Mouse (Mus musculus) midbrain, embryonic 16.5 days (tissue): ENCODE data around the gene Hat1. TPM values are rescaled to one million over a fixed set of nuclear protein-coding genes. Genes with fewer than 3 reads are reported as not detected.
A peak's percentile ranks its signal among the peaks of the same experiment; 100 is the strongest.
"Not testable (repeated sequence)": the region's sequence is repeated elsewhere in the genome, so short reads cannot be mapped to it uniquely, and the experiment has no call there.

Experiments
- ATAC-seq: fragments of 200-750 bp; cut with Nextera tagmentation; 2 replicates; pipeline ENCODE4 v1.8.0; 2017; ENCODE audit warnings: moderate TSS enrichment
- H3K27ac ChIP-seq: fragments of 300-500 bp; sonication (generic); 2 replicates; pipeline ENCODE4 v1.5.1; 2014; ENCODE audit warnings: mild to moderate bottlenecking, low read length, mixed read lengths
- H3K27me3 ChIP-seq: fragments of 300-500 bp; sonication (generic); 2 replicates; pipeline ENCODE4 v1.6.1; 2014; ENCODE audit warnings: low read depth, low read length, mixed read lengths; ENCODE audit not compliant: control insufficient read depth, insufficient read depth
- H3K36me3 ChIP-seq: fragments of 300-500 bp; sonication (generic); 2 replicates; pipeline ENCODE4 v1.6.1; 2014; ENCODE audit warnings: mild to moderate bottlenecking, low read length, moderate library complexity, mixed read lengths; ENCODE audit not compliant: control insufficient read depth, insufficient read depth
- H3K4me1 ChIP-seq: fragments of 300-500 bp; sonication (generic); 2 replicates; pipeline ENCODE4 v1.6.1; 2014; ENCODE audit warnings: mild to moderate bottlenecking, low read length, mixed read lengths; ENCODE audit not compliant: control insufficient read depth, insufficient read depth
- H3K4me2 ChIP-seq: fragments of 300-500 bp; sonication (generic); 2 replicates; pipeline ENCODE4 v1.6.1; 2014; ENCODE audit warnings: mild to moderate bottlenecking, low read length, mixed read lengths
- H3K4me3 ChIP-seq: fragments of 300-500 bp; sonication (generic); 2 replicates; pipeline ENCODE4 v1.5.1; 2014; ENCODE audit warnings: low read depth, mild to moderate bottlenecking, low read length, moderate library complexity, mixed read lengths
- H3K9ac ChIP-seq: fragments of 300-500 bp; sonication (generic); 2 replicates; pipeline ENCODE4 v1.6.1; 2014; ENCODE audit warnings: low read depth, low read length, mixed read lengths
- H3K9me3 ChIP-seq: fragments of 300-500 bp; sonication (generic); replicated peaks from 2 replicates; pipeline ENCODE4 v1.6.1; 2014; ENCODE audit warnings: mild to moderate bottlenecking, low read length, mixed read lengths; ENCODE audit not compliant: control insufficient read depth, poor library complexity, severe bottlenecking
- WGBS: fragments of 180-500 bp; shearing (Covaris S2); extraction: QIAGEN DNeasy Blood & Tissue Kit; methylation state at CpG from one replicate; pipeline ENCODE4 v1.1.7; 2014; 5-methylcytosine and 5-hydroxymethylcytosine counted together
- polyA plus RNA-seq: library from polyadenylated mRNA; unstranded; fragments of >200 nt; fragmentation: Nextera tagmentation; extraction: Ambion mirVana; gene quantifications from 2 replicates; pipeline ENCODE4 v1.2.1, GENCODE M21; 2015

The Hat1 gene
- polyA plus RNA-seq, 1 experiment from 2014 or later = 38.1 TPM

DNA sequence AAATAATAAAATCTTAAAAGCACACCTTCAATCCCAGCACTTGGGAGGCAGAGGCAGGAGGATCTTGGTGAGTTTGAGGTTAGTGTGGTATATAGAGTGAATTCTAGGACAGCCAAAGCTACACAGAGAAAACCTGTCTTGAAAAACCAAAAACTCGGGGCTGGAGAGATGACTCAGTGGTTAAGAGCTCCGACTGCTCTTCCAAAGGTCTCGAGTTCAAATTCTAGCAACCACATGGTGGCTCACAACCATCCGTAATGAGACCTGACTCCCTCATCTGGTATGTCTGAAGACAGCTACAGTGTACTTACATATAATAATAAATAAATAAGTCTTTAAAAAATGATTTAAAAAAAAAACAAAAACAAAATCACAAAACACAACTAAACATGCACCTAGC lies 16.5 kb upstream of the Hat1 start:
- not testable (repeated sequence) for H3K4me3 ChIP-seq, H3K27ac ChIP-seq, H3K36me3 ChIP-seq, H3K27me3 ChIP-seq, H3K9ac ChIP-seq, H3K4me1 ChIP-seq, H3K9me3 ChIP-seq, ATAC-seq, H3K4me2 ChIP-seq
- WGBS = 93% methylated on average over 4 of the region's 4 CpGs

- H3K27me3 ChIP-seq = no peaks in the 10 kb centered on the region
- H3K4me1 ChIP-seq = no peaks in the 10 kb centered on the region
- H3K4me2 ChIP-seq = no peak overlapping the region
- no peak overlapping the region for H3K4me3 ChIP-seq
- H3K9ac ChIP-seq = no peak overlapping the region
- ATAC-seq = no peak
- no peaks in the 10 kb centered on the region for H3K9me3 ChIP-seq
- H3K36me3 ChIP-seq = no peaks in the 10 kb centered on the region
- WGBS = 80% methylated on average over 8 of the region's 8 CpGs
- no peak overlapping the region for H3K27ac ChIP-seq
These were observed 14.2 kb upstream of the Hat1 start for GRCm38 (mm10) chr2:71374275-71375155.

- no peak overlapping the region for H3K9ac ChIP-seq
- H3K4me2 ChIP-seq = no peak overlapping the region
- no peaks in the 10 kb centered on the region for H3K9me3 ChIP-seq
- H3K4me3 ChIP-seq = no peak overlapping the region
- ATAC-seq = no peak
- H3K4me1 ChIP-seq = no peaks in the 10 kb centered on the region
- no peak overlapping the region for H3K27ac ChIP-seq
- WGBS = 55% methylated on average over 11 of the region's 11 CpGs
- H3K36me3 ChIP-seq = no peaks in the 10 kb centered on the region
- H3K27me3 ChIP-seq = no peaks in the 10 kb centered on the region
These were observed 12.3 kb upstream of the Hat1 start for GRCm38 (mm10) chr2:71376433-71376906.

GRCm38 (mm10) chr2:71377426-71377825 lies 11.3 kb upstream of the Hat1 start:
- ATAC-seq = no peak
- no peaks in the 10 kb centered on the region for H3K27me3 ChIP-seq
- H3K9me3 ChIP-seq = no peaks in the 10 kb centered on the region
- H3K4me1 ChIP-seq = no peaks in the 10 kb centered on the region
- H3K36me3 ChIP-seq = no peaks in the 10 kb centered on the region
- no peak overlapping the region for H3K9ac ChIP-seq
- H3K4me2 ChIP-seq = no peak overlapping the region
- H3K27ac ChIP-seq = no peak overlapping the region
- H3K4me3 ChIP-seq = no peak overlapping the region
- WGBS = 94% methylated on average over 5 of the region's 5 CpGs

DNA sequence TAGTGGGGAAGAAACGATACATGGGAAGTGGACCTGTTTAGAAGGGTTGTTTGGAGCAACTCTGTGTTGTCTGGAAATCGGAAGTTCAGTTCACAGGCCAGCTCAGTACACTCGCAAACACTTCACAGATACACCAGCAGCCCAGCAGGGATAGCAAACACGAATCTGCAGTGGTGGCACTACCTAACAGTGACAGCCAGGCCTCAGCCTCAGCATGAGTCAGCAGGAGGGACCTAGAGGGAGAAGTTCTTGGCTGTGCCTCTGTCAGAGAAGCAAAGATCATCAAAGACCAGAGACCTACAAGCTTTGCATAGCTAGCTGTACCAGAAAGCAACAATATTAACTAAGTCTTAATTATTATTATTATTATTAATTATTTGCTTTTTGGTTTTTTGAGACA lies 6.8 kb upstream of the Hat1 start:
- Histone ChIP-seq H3K4me1 (no peaks in the 10 kb centered on the region), H3K27me3 (no peaks in the 10 kb centered on the region), H3K27ac (no peak overlapping the region), H3K4me2 (no peak overlapping the region), H3K9ac (no peak overlapping the region), H3K36me3 (no peaks in the 10 kb centered on the region), H3K9me3 (no peaks in the 10 kb centered on the region), H3K4me3 (no peak overlapping the region)
- no peak for ATAC-seq
- 83% methylated on average over 4 of the region's 4 CpGs for WGBS

DNA sequence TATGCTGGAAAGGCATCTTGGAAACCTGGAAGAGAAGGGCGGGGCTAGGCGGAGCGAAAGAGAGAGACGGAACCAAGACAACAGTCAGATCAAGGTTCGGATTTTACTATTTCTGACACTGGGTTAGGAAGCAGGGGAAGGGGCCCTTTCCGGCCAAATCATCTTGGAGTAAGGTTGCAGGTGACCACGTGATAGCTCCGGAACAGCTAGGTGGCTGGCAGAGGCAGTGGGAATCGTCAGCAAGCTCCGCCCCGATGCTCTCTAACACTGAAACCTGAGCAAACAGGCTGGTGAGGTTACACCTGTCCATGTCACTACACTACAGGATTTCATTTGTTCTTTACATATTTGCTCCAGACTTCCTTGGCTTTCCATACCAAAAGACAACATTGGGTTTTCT lies 4.9 kb upstream of the Hat1 start:
- WGBS = 55% methylated on average over 11 of the region's 11 CpGs
- Histone ChIP-seq H3K9me3 (no peaks in the 10 kb centered on the region), H3K27me3 (no peaks in the 10 kb centered on the region), H3K4me3 (no peak overlapping the region), H3K4me1 (peaks cover 3% of the 10 kb centered on the region; the same call in 1 of the 2 replicates), H3K4me2 (no peak overlapping the region), H3K9ac (no peak overlapping the region), H3K36me3 (no peaks in the 10 kb centered on the region), H3K27ac (no peak overlapping the region)
- no peak for ATAC-seq

- Histone ChIP-seq H3K36me3 (no peaks in the 10 kb centered on the region), H3K4me2 (no peak overlapping the region), H3K27me3 (no peaks in the 10 kb centered on the region), H3K27ac (no peak overlapping the region), H3K4me3 (no peak overlapping the region), H3K4me1 (peaks cover 9% of the 10 kb centered on the region), H3K9me3 (no peaks in the 10 kb centered on the region), H3K9ac (no peak overlapping the region)
- no peak for ATAC-seq
- WGBS = 97% methylated on average over 6 of the region's 6 CpGs
These were observed 992 bp upstream of the Hat1 start for GRCm38 (mm10) chr2:71387766-71388165.

- Histone ChIP-seq H3K9ac (peak overlapping the region; percentile 66), H3K4me1 (peaks cover 9% of the 10 kb centered on the region), H3K36me3 (no peaks in the 10 kb centered on the region), H3K27me3 (no peaks in the 10 kb centered on the region), H3K4me2 (peak overlapping the region; percentile 98), H3K4me3 (peak overlapping the region; percentile 66), H3K27ac (no peak overlapping the region), H3K9me3 (no peaks in the 10 kb centered on the region)
- 68% methylated on average over 9 of the region's 9 CpGs for WGBS
- no peak for ATAC-seq
These were observed 1.1 kb downstream of the Hat1 start for GRCm38 (mm10) chr2:71389864-71390263.

DNA sequence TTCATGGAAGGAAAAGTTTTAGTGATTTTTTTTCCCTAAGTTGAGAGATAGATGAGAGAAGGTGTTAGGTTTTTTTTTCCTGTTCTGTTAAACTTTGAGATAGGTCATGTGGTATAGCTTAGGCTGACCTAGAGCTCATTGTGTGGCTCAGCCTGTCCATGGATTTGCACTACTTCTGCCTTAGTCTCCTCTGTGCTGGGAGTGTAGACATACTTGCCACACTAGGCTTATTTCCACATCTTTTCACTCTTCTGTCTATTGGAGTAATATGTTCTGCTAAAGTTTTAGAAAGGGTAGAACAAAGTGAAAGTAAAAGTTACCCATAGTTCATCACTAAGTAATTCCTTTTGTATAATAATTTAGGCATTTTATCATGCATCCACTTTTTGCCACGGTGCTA lies 16.9 kb downstream of the Hat1 start:
- Histone ChIP-seq H3K9me3 (no peaks in the 10 kb centered on the region), H3K4me1 (no peaks in the 10 kb centered on the region), H3K4me3 (no peak overlapping the region), H3K9ac (no peak overlapping the region), H3K27ac (no peak overlapping the region), H3K27me3 (no peaks in the 10 kb centered on the region), H3K4me2 (no peak overlapping the region), H3K36me3 (no peaks in the 10 kb centered on the region)
- no peak for ATAC-seq
- 98% methylated on average over 1 of the region's 1 CpGs for WGBS
